In genomic region chr15:9111648-9112047, GRCm38 (mm10) we compare ENCODE assay signal across 28 mouse cellular contexts. TPM values are rescaled to one million over a fixed set of nuclear protein-coding genes. Genes with fewer than 3 reads are reported as not detected.
DNase-seq lines count a peak whose midpoint lies in the region; ATAC-seq lines count a peak whose summit lies in the region.
"Had no signal": no experiment of that assay in that cellular context is flagged by ENCODE, and none has a peak within 500 bp of the region (broad histone marks: within the 10 kb centered on the region; RNA-seq: fewer than 3 reads in every experiment).

No protein-coding gene starts in this region.

- H3K4me1 ChIP-seq in liver, embryonic 12.5 days, result 0 out of 2 replicates have a peak, but pooled peaks cover 7% of the 10 kb centered on the region
- no peaks in the 10 kb centered on the region for H3K4me1 ChIP-seq in liver, embryonic 11.5 days (replicated peaks; ENCODE audit: control insufficient read depth, insufficient read depth, low read length)
- H3K4me1 ChIP-seq in liver, embryonic 15.5 days (replicated peaks), result peaks cover 3% of the 10 kb centered on the region; the same call in 1 of the 2 replicates
- H3K4me1 ChIP-seq: forebrain, embryonic 12.5 days; forebrain, embryonic 15.5 days; heart, embryonic 10.5 days; hindbrain, embryonic 12.5 days; hindbrain, embryonic 15.5 days had no signal

- H3K9me3 ChIP-seq in liver, embryonic 12.5 days (replicated peaks), result no peaks in the 10 kb centered on the region
- H3K9me3 ChIP-seq in liver, embryonic 11.5 days (ENCODE audit: control insufficient read depth, low read length), result no peaks in the 10 kb centered on the region
- H3K9me3 ChIP-seq in liver, embryonic 15.5 days (replicated peaks), result no peaks in the 10 kb centered on the region
- H3K9me3 ChIP-seq: embryonic facial prominence, embryonic 10.5 days; embryonic facial prominence, embryonic 13.5 days; forebrain, embryonic 12.5 days; forebrain, embryonic 15.5 days; G1E; heart, embryonic 10.5 days; heart, embryonic 13.5 days; hindbrain, embryonic 12.5 days; hindbrain, embryonic 15.5 days had no signal

- peak; percentile 44 for DNase-seq in heart, adult 11 months
- no peak for DNase-seq in heart, postnatal 10 days
- no peak for DNase-seq in liver, embryonic 11.5 days (ENCODE audit: low spot score)
- DNase-seq in urinary bladder, adult 2 months (ENCODE audit: low spot score), result no peak
- no peak for DNase-seq in MN1 (ENCODE audit: low spot score)
- DNase-seq: adrenal gland, adult 8-10 months; adrenal gland, postnatal 25 days; cerebellum, adult 11-12 months; cerebellum, adult 8-10 months; cerebellum, postnatal 10 days; cerebellum, postnatal 36 days; embryo, embryonic 11 days; gastrocnemius, postnatal 25 days; heart, adult 2 months had no signal

- peak overlapping the region; percentile 1; the same call in 1 of the 2 replicates for H3K27ac ChIP-seq in liver, embryonic 12.5 days
- no peak overlapping the region for H3K27ac ChIP-seq in liver, embryonic 11.5 days (ENCODE audit: low read depth, low read length)
- H3K27ac ChIP-seq in liver, embryonic 15.5 days (replicated peaks), result 0 out of 2 replicates have a peak overlapping the region, but pooled peaks have one; percentile 7
- H3K27ac ChIP-seq: embryonic facial prominence, embryonic 10.5 days; embryonic facial prominence, embryonic 13.5 days; forebrain, embryonic 12.5 days; forebrain, embryonic 15.5 days; heart, adult 2 months; heart, embryonic 10.5 days; heart, embryonic 13.5 days; hindbrain, embryonic 12.5 days; hindbrain, embryonic 15.5 days had no signal

- H3K36me3 ChIP-seq in liver, embryonic 12.5 days, result peaks cover 91% of the 10 kb centered on the region
- H3K36me3 ChIP-seq in liver, embryonic 11.5 days (ENCODE audit: control insufficient read depth, insufficient read depth, low read length), result peaks cover 23% of the 10 kb centered on the region
- H3K36me3 ChIP-seq in liver, embryonic 15.5 days (replicated peaks), result peaks cover 88% of the 10 kb centered on the region

- ATAC-seq in liver, embryonic 12.5 days, result no peak
- ATAC-seq in liver, embryonic 11.5 days (replicated peaks; ENCODE audit: low FRiP score), result no peak
- no peak for ATAC-seq in liver, embryonic 15.5 days (ENCODE audit: insufficient read depth)
- ATAC-seq: activated CD4-positive, CD25-positive, alpha-beta regulatory T cell, adult 4 months; forebrain, embryonic 15.5 days had no signal

- no peak overlapping the region for H3K4me3 ChIP-seq in liver, embryonic 12.5 days
- no peak overlapping the region for H3K4me3 ChIP-seq in liver, embryonic 11.5 days (ENCODE audit: low read depth, low read length)
- no peak overlapping the region for H3K4me3 ChIP-seq in liver, embryonic 15.5 days (replicated peaks)
- H3K4me3 ChIP-seq: embryonic facial prominence, embryonic 10.5 days; embryonic facial prominence, embryonic 13.5 days; erythroblast, embryonic 14.5 days; forebrain, embryonic 12.5 days; forebrain, embryonic 15.5 days; heart, adult 2 months; heart, embryonic 10.5 days; heart, embryonic 13.5 days; hindbrain, embryonic 12.5 days; hindbrain, embryonic 15.5 days had no signal

- 83% methylated on average over 3 of the region's 3 CpGs for WGBS in liver, embryonic 12.5 days (ENCODE audit: insufficient replicate concordance)
- 84% methylated on average over 3 of the region's 3 CpGs for WGBS in liver, embryonic 11.5 days
- 78% methylated on average over 3 of the region's 3 CpGs for WGBS in liver, embryonic 15.5 days (ENCODE audit: insufficient replicate concordance)

- no peak overlapping the region for H3K9ac ChIP-seq in liver, embryonic 12.5 days
- no peak overlapping the region for H3K9ac ChIP-seq in liver, embryonic 11.5 days (ENCODE audit: low read depth, low read length)
- H3K9ac ChIP-seq in liver, embryonic 15.5 days, result no peak overlapping the region
- H3K9ac ChIP-seq: embryonic facial prominence, embryonic 13.5 days; forebrain, embryonic 12.5 days; forebrain, embryonic 15.5 days; heart, embryonic 13.5 days; hindbrain, embryonic 12.5 days; hindbrain, embryonic 15.5 days had no signal

- intact Hi-C loops in heart, postnatal 10 days (cut with DNase I), result loop anchor here (10.0 kb wide), 1 partner anchor 493 kb away; no protein-coding TSS in a partner anchor

- no peaks in the 10 kb centered on the region for H3K27me3 ChIP-seq in liver, embryonic 12.5 days (replicated peaks)
- H3K27me3 ChIP-seq in liver, embryonic 11.5 days (replicated peaks; ENCODE audit: control insufficient read depth, insufficient read depth, low read length), result no peaks in the 10 kb centered on the region
- no peaks in the 10 kb centered on the region for H3K27me3 ChIP-seq in liver, embryonic 15.5 days
- H3K27me3 ChIP-seq: CH12.LX; embryonic facial prominence, embryonic 13.5 days; forebrain, embryonic 12.5 days; forebrain, embryonic 15.5 days; heart, embryonic 13.5 days; hindbrain, embryonic 12.5 days; hindbrain, embryonic 15.5 days had no signal

- no peak overlapping the region for H3K4me2 ChIP-seq in liver, embryonic 12.5 days
- no peak overlapping the region for H3K4me2 ChIP-seq in liver, embryonic 11.5 days
- H3K4me2 ChIP-seq in liver, embryonic 15.5 days, result no peak overlapping the region
- H3K4me2 ChIP-seq: embryonic facial prominence, embryonic 13.5 days; forebrain, embryonic 12.5 days; forebrain, embryonic 15.5 days; heart, embryonic 13.5 days; hindbrain, embryonic 12.5 days; hindbrain, embryonic 15.5 days had no signal

RNA-seq across cellular contexts. Expression of gene Lmbrd2, which starts 28.7 kb away (rescaled TPM):
- total RNA-seq in heart, postnatal 10 days (2021), result 10 to 100 TPM; 14.6 to 17.6 TPM
- polyA plus RNA-seq in liver, embryonic 12.5 days (2016; fragmentation: Nextera tagmentation; extraction: Ambion mirVana), result 1.4 and 2.2 TPM in 2 replicates
- polyA plus RNA-seq in liver, embryonic 11.5 days (2014; fragmentation: Nextera tagmentation; extraction: Ambion mirVana), result 2.9 and 4.6 TPM in 2 replicates
- 1.4 and 1.8 TPM in 2 replicates for polyA plus RNA-seq in liver, embryonic 15.5 days (2015; fragmentation: Nextera tagmentation; extraction: Ambion mirVana)
- polyA plus RNA-seq in urinary bladder, adult 2 months (2012; rRNA removed), result 9.3 and 9.5 TPM in 2 replicates

RNA-seq across cellular contexts. Expression of gene Nadk2, which starts 40.6 kb away (rescaled TPM):
- 10 to 100 TPM; 41.3 to 46.5 TPM for total RNA-seq in heart, postnatal 10 days (2021)
- 139 and 143 TPM in 2 replicates for polyA plus RNA-seq in liver, embryonic 12.5 days (2016; fragmentation: Nextera tagmentation; extraction: Ambion mirVana)
- 122 and 148 TPM in 2 replicates for polyA plus RNA-seq in liver, embryonic 11.5 days (2014; fragmentation: Nextera tagmentation; extraction: Ambion mirVana)
- 97.8 and 101 TPM in 2 replicates for polyA plus RNA-seq in liver, embryonic 15.5 days (2015; fragmentation: Nextera tagmentation; extraction: Ambion mirVana)
- 16.1 and 17.6 TPM in 2 replicates for polyA plus RNA-seq in urinary bladder, adult 2 months (2012; rRNA removed)

RNA-seq across cellular contexts. Expression of gene Skp2, which starts 43.6 kb away (rescaled TPM):
- total RNA-seq in heart, postnatal 10 days (2021), result 1 to 10 TPM; 3.5 TPM
- 43.0 and 43.2 TPM in 2 replicates for polyA plus RNA-seq in liver, embryonic 12.5 days (2016; fragmentation: Nextera tagmentation; extraction: Ambion mirVana)
- polyA plus RNA-seq in liver, embryonic 11.5 days (2014; fragmentation: Nextera tagmentation; extraction: Ambion mirVana), result 73.8 and 81.1 TPM in 2 replicates
- polyA plus RNA-seq in liver, embryonic 15.5 days (2015; fragmentation: Nextera tagmentation; extraction: Ambion mirVana), result 19.5 and 20.6 TPM in 2 replicates
- 1.5 and 2.0 TPM in 2 replicates for polyA plus RNA-seq in urinary bladder, adult 2 months (2012; rRNA removed)
